Mouse (Mus musculus) neural tube, postnatal 0 days (tissue): ENCODE results near the gene Fbxo28. TPM values are rescaled to one million over a fixed set of nuclear protein-coding genes. Genes with fewer than 3 reads are reported as not detected.

ENCODE experiments used
- polyA plus RNA-seq: library from polyadenylated mRNA; unstranded; fragments of >200 nt; fragmentation: Nextera tagmentation; extraction: Ambion mirVana; gene quantifications from 2 replicates; pipeline ENCODE4 v1.2.1, GENCODE M21; 2015

The Fbxo28 gene
- polyA plus RNA-seq, result 18.6 and 20.3 TPM in 2 replicates

DNA sequence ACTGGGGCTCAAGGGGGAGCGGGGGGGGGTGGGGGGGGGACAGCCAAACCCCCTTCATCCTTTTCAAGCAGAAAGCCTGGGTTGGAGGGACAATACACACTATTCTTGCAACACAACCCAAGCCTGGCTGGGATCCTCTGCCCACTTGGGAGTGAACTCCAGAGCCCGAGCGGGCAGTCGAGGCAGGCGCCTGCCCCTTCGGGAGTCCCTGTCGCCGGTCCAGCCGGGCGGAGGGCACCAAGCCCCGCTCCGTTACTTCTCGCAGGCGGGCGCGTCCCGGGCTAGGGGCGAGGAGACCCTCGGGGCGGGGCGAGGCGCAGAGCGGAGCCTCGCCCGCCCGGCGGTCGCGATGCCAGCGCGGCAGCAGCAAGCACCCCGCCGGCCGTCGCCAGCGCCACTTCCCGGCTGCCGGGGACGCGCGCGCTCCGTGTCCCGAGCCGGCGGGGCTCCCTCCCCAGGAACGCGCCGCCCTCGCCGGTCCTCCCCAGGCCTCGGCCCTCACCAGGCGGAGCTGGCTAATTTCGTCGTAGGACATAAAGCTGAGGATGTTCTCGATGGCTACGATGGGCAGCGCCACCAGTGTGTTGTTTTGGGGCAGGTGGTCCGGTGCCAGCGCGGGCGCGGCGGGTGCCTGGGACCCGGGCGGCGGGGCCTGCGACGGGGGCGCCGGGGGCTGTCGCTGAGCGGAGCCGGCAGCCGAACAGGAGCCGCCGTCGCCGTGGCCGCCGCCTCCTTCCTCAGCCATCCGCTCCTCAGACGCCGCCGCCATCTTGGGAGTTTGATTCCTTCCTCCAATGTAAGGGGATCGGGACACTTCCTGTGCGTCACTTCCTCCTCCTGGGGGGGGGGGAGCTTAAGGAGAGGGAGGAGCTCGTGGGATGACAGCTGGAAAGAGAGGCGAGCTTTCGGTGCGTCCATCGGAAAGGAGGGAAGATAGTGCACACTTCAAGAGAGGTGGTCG lies at the start of gene Fbxo28:
Gene Fbxo28 (minus strand): TSS at position 809 of the 961 bp plus-strand sequence.

GRCm38 (mm10) chr1:182282091-182283075 lies 59.0 kb downstream of the Fbxo28 start, which contains the start of gene Degs1:
Gene Degs1, minus strand, starts transcription at chr1:182282804.

Other genes with a start within 250 kb of the Fbxo28 start
- gene Srp9, start 216.9 kb downstream of the Fbxo28 start, polyA plus RNA-seq, result 165 and 179 TPM in 2 replicates
- not detected in 2 replicates for gene Vmn1r1, start 177.1 kb downstream of the Fbxo28 start, polyA plus RNA-seq
- gene Degs1, start 58.8 kb downstream of the Fbxo28 start, polyA plus RNA-seq, result 126 and 143 TPM in 2 replicates
- 10.1 and 10.7 TPM in 2 replicates for gene Trp53bp2, start 67.5 kb upstream of the Fbxo28 start, polyA plus RNA-seq
- 81.0 and 82.6 TPM in 2 replicates for gene Capn2, start 176.0 kb upstream of the Fbxo28 start, polyA plus RNA-seq
- not detected in 2 replicates for gene Capn8, start 223.4 kb upstream of the Fbxo28 start, polyA plus RNA-seq